Mouse (Mus musculus): Measurements from ENCODE around the gene Coro1c. TPM values are rescaled to one million over a fixed set of nuclear protein-coding genes. Genes with fewer than 3 reads are reported as not detected.

Gene Coro1c
- polyA plus RNA-seq, 1 experiment from 2014 or later = 130 TPM

GRCm38 (mm10) chr5:113889181-113889906, 19.2 kb downstream of the Coro1c start:
- Histone ChIP-seq H3K4me2 (ENCODE audit: low read depth, low read length) (no peak overlapping the region), H3K4me1 (ENCODE audit: control insufficient read depth, insufficient read depth, low read length) (peaks cover 3% of the 10 kb centered on the region; the same call in 1 of the 2 replicates), H3K27me3 (ENCODE audit: control insufficient read depth, insufficient read depth, low read length) (no peaks in the 10 kb centered on the region), H3K4me3 (ENCODE audit: low read depth, low read length) (no peak overlapping the region), H3K36me3 (replicated peaks; ENCODE audit: control insufficient read depth, insufficient read depth, low read depth, low read length) (no peaks in the 10 kb centered on the region), H3K27ac (replicated peaks; ENCODE audit: low read depth, low read length) (no peak overlapping the region; the same call in 1 of the 2 replicates), H3K9ac (replicated peaks; ENCODE audit: low read length) (no peak overlapping the region; the same call in 1 of the 2 replicates), H3K9me3 (replicated peaks; ENCODE audit: control insufficient read depth, low read length) (no peaks in the 10 kb centered on the region)
- WGBS = 16% methylated on average over 19 of the region's 19 CpGs
- peak; percentile 56 for DNase-seq (ENCODE audit: low spot score)
- no peak for ATAC-seq (replicated peaks; ENCODE audit: insufficient number of reproducible peaks, low FRiP score, low TSS enrichment, low read depth)

GRCm38 (mm10) chr5:113888186-113888795, 20.3 kb downstream of the Coro1c start:
- H3K4me3 ChIP-seq (ENCODE audit: low read depth, low read length) = no peak overlapping the region
- no peak overlapping the region for H3K9ac ChIP-seq (replicated peaks; ENCODE audit: low read length)
- H3K9me3 ChIP-seq (replicated peaks; ENCODE audit: control insufficient read depth, low read length) = no peaks in the 10 kb centered on the region
- no peak overlapping the region for H3K4me2 ChIP-seq (ENCODE audit: low read depth, low read length)
- DNase-seq (ENCODE audit: low spot score) = no peak
- H3K4me1 ChIP-seq (ENCODE audit: control insufficient read depth, insufficient read depth, low read length) = peaks cover 3% of the 10 kb centered on the region; the same call in 1 of the 2 replicates
- no peak overlapping the region for H3K27ac ChIP-seq (replicated peaks; ENCODE audit: low read depth, low read length)
- H3K27me3 ChIP-seq (ENCODE audit: control insufficient read depth, insufficient read depth, low read length) = no peaks in the 10 kb centered on the region
- H3K36me3 ChIP-seq (replicated peaks; ENCODE audit: control insufficient read depth, insufficient read depth, low read depth, low read length) = no peaks in the 10 kb centered on the region
- ATAC-seq (replicated peaks; ENCODE audit: insufficient number of reproducible peaks, low FRiP score, low TSS enrichment, low read depth) = no peak
- 78% methylated on average over 5 of the region's 5 CpGs for WGBS

- H3K4me2 ChIP-seq (ENCODE audit: low read depth, low read length) = no peak overlapping the region
- DNase-seq (ENCODE audit: low spot score) (no peak), ATAC-seq (replicated peaks; ENCODE audit: insufficient number of reproducible peaks, low FRiP score, low TSS enrichment, low read depth) (no peak)
- no peaks in the 10 kb centered on the region for H3K36me3 ChIP-seq (replicated peaks; ENCODE audit: control insufficient read depth, insufficient read depth, low read depth, low read length)
- no peak overlapping the region for H3K9ac ChIP-seq (replicated peaks; ENCODE audit: low read length)
- H3K4me1 ChIP-seq (ENCODE audit: control insufficient read depth, insufficient read depth, low read length) = peaks cover 9% of the 10 kb centered on the region
- no peak overlapping the region for H3K4me3 ChIP-seq (ENCODE audit: low read depth, low read length)
- H3K27me3 ChIP-seq (ENCODE audit: control insufficient read depth, insufficient read depth, low read length) = no peaks in the 10 kb centered on the region
- no peaks in the 10 kb centered on the region for H3K9me3 ChIP-seq (replicated peaks; ENCODE audit: control insufficient read depth, low read length)
- WGBS = 63% methylated on average over 11 of the region's 11 CpGs
- no peak overlapping the region for H3K27ac ChIP-seq (replicated peaks; ENCODE audit: low read depth, low read length)
These were observed 21.4 kb downstream of the Coro1c start for GRCm38 (mm10) chr5:113887132-113887531.

GRCm38 (mm10) chr5:113885623-113886022, 22.9 kb downstream of the Coro1c start:
- Histone ChIP-seq H3K4me3 (ENCODE audit: low read depth, low read length) (no peak overlapping the region), H3K9ac (replicated peaks; ENCODE audit: low read length) (no peak overlapping the region), H3K4me2 (ENCODE audit: low read depth, low read length) (no peak overlapping the region), H3K27ac (replicated peaks; ENCODE audit: low read depth, low read length) (no peak overlapping the region), H3K9me3 (replicated peaks; ENCODE audit: control insufficient read depth, low read length) (no peaks in the 10 kb centered on the region), H3K4me1 (ENCODE audit: control insufficient read depth, insufficient read depth, low read length) (peaks cover 9% of the 10 kb centered on the region), H3K36me3 (replicated peaks; ENCODE audit: control insufficient read depth, insufficient read depth, low read depth, low read length) (no peaks in the 10 kb centered on the region), H3K27me3 (ENCODE audit: control insufficient read depth, insufficient read depth, low read length) (no peaks in the 10 kb centered on the region)
- ATAC-seq (replicated peaks; ENCODE audit: insufficient number of reproducible peaks, low FRiP score, low TSS enrichment, low read depth) = no peak
- 78% methylated on average over 8 of the region's 8 CpGs for WGBS
- DNase-seq (ENCODE audit: low spot score) = no peak

GRCm38 (mm10) chr5:113884750-113885149, 23.8 kb downstream of the Coro1c start:
- Histone ChIP-seq H3K4me2 (ENCODE audit: low read depth, low read length) (no peak overlapping the region), H3K27ac (replicated peaks; ENCODE audit: low read depth, low read length) (no peak overlapping the region), H3K4me3 (ENCODE audit: low read depth, low read length) (no peak overlapping the region), H3K27me3 (ENCODE audit: control insufficient read depth, insufficient read depth, low read length) (no peaks in the 10 kb centered on the region), H3K36me3 (replicated peaks; ENCODE audit: control insufficient read depth, insufficient read depth, low read depth, low read length) (no peaks in the 10 kb centered on the region), H3K9ac (replicated peaks; ENCODE audit: low read length) (no peak overlapping the region), H3K4me1 (ENCODE audit: control insufficient read depth, insufficient read depth, low read length) (peaks cover 9% of the 10 kb centered on the region), H3K9me3 (replicated peaks; ENCODE audit: control insufficient read depth, low read length) (no peaks in the 10 kb centered on the region)
- DNase-seq (ENCODE audit: low spot score) (no peak), ATAC-seq (replicated peaks; ENCODE audit: insufficient number of reproducible peaks, low FRiP score, low TSS enrichment, low read depth) (no peak)
- 66% methylated on average over 7 of the region's 7 CpGs for WGBS

- H3K27me3 ChIP-seq (ENCODE audit: control insufficient read depth, insufficient read depth, low read length) = no peaks in the 10 kb centered on the region
- H3K4me2 ChIP-seq (ENCODE audit: low read depth, low read length) = no peak overlapping the region
- no peak overlapping the region for H3K27ac ChIP-seq (replicated peaks; ENCODE audit: low read depth, low read length)
- ATAC-seq (replicated peaks; ENCODE audit: insufficient number of reproducible peaks, low FRiP score, low TSS enrichment, low read depth) (no peak), DNase-seq (ENCODE audit: low spot score) (no peak)
- H3K9me3 ChIP-seq (replicated peaks; ENCODE audit: control insufficient read depth, low read length) = no peaks in the 10 kb centered on the region
- H3K4me3 ChIP-seq (ENCODE audit: low read depth, low read length) = no peak overlapping the region
- H3K36me3 ChIP-seq (replicated peaks; ENCODE audit: control insufficient read depth, insufficient read depth, low read depth, low read length) = no peaks in the 10 kb centered on the region
- WGBS = 67% methylated on average over 3 of the region's 3 CpGs
- peaks cover 6% of the 10 kb centered on the region; the same call in 1 of the 2 replicates for H3K4me1 ChIP-seq (ENCODE audit: control insufficient read depth, insufficient read depth, low read length)
- H3K9ac ChIP-seq (replicated peaks; ENCODE audit: low read length) = no peak overlapping the region
These were observed 25.2 kb downstream of the Coro1c start for GRCm38 (mm10) chr5:113883384-113883771.

GRCm38 (mm10) chr5:113882566-113883383, 25.8 kb downstream of the Coro1c start:
- ATAC-seq (replicated peaks; ENCODE audit: insufficient number of reproducible peaks, low FRiP score, low TSS enrichment, low read depth) (no peak), DNase-seq (ENCODE audit: low spot score) (no peak)
- Histone ChIP-seq H3K27ac (replicated peaks; ENCODE audit: low read depth, low read length) (0 out of 2 replicates have a peak overlapping the region, but pooled peaks have one; percentile 28), H3K9me3 (replicated peaks; ENCODE audit: control insufficient read depth, low read length) (no peaks in the 10 kb centered on the region), H3K27me3 (ENCODE audit: control insufficient read depth, insufficient read depth, low read length) (no peaks in the 10 kb centered on the region), H3K4me1 (ENCODE audit: control insufficient read depth, insufficient read depth, low read length) (peaks cover 6% of the 10 kb centered on the region; the same call in 1 of the 2 replicates), H3K4me2 (ENCODE audit: low read depth, low read length) (no peak overlapping the region), H3K9ac (replicated peaks; ENCODE audit: low read length) (peak overlapping the region; percentile 35; the same call in 1 of the 2 replicates), H3K36me3 (replicated peaks; ENCODE audit: control insufficient read depth, insufficient read depth, low read depth, low read length) (no peaks in the 10 kb centered on the region), H3K4me3 (ENCODE audit: low read depth, low read length) (no peak overlapping the region)
- WGBS = 59% methylated on average over 15 of the region's 15 CpGs
